Mouse (Mus musculus) limb, embryonic 15.5 days (tissue): ENCODE measurements around the gene Atm. TPM values are rescaled to one million over a fixed set of nuclear protein-coding genes. Genes with fewer than 3 reads are reported as not detected.

Experiments
- ATAC-seq: fragments of 200-750 bp; cut with Nextera tagmentation; 2 replicates; pipeline ENCODE4 v1.8.0; 2017; ENCODE audit warnings: low read depth, moderate TSS enrichment; ENCODE audit not compliant: insufficient number of reproducible peaks, low FRiP score, low TSS enrichment
- H3K27ac ChIP-seq: fragments of 300-500 bp; sonication (generic); 2 replicates; pipeline ENCODE4 v1.5.1; 2015; ENCODE audit warnings: moderate library complexity, mild to moderate bottlenecking, inconsistent platforms
- H3K27me3 ChIP-seq: fragments of 300-500 bp; sonication (generic); 2 replicates; pipeline ENCODE4 v1.6.1; 2015; ENCODE audit warnings: inconsistent platforms
- H3K36me3 ChIP-seq: fragments of 300-500 bp; sonication (generic); 2 replicates; pipeline ENCODE4 v1.6.1; 2015; ENCODE audit warnings: inconsistent platforms
- H3K4me1 ChIP-seq: fragments of 300-500 bp; sonication (generic); 2 replicates; pipeline ENCODE4 v1.6.1; 2015; ENCODE audit warnings: inconsistent platforms
- H3K4me2 ChIP-seq: fragments of 300-500 bp; sonication (generic); 2 replicates; pipeline ENCODE4 v1.6.1; 2015; ENCODE audit warnings: mild to moderate bottlenecking, inconsistent platforms
- H3K4me3 ChIP-seq: fragments of 300-500 bp; sonication (generic); 2 replicates; pipeline ENCODE4 v1.5.1; 2015; ENCODE audit warnings: mild to moderate bottlenecking, inconsistent platforms
- H3K9ac ChIP-seq: fragments of 300-500 bp; sonication (generic); 2 replicates; pipeline ENCODE4 v1.6.1; 2015; ENCODE audit warnings: inconsistent platforms
- H3K9me3 ChIP-seq: fragments of 300-500 bp; sonication (generic); 2 replicates; pipeline ENCODE4 v1.6.1; 2016; ENCODE audit warnings: inconsistent platforms
- WGBS: fragments of 180-500 bp; shearing (Covaris S2); methylation state at CpG from one replicate; pipeline ENCODE4 v1.1.7; 2015; 5-methylcytosine and 5-hydroxymethylcytosine counted together
- polyA plus RNA-seq: library from polyadenylated mRNA; unstranded; fragments of >200 nt; fragmentation: Nextera tagmentation; extraction: Ambion mirVana; gene quantifications from 2 replicates; pipeline ENCODE4 v1.2.1, GENCODE M21; 2015

Gene Atm
- polyA plus RNA-seq = 11.3 and 11.6 TPM in 2 replicates

- ATAC-seq = peak; percentile 100
- H3K4me1 ChIP-seq = peaks cover 13% of the 10 kb centered on the region; the same call in 1 of the 2 replicates
- H3K9me3 ChIP-seq = no peaks in the 10 kb centered on the region
- peak within 1 kb of the TSS; percentile 94 for H3K27ac ChIP-seq
- H3K36me3 ChIP-seq = peaks cover 8% of the 10 kb centered on the region; the same call in 1 of the 2 replicates
- H3K9ac ChIP-seq = peak within 1 kb of the TSS; percentile 69
- under 1% methylated on average over 67 of the region's 69 CpGs for WGBS
- no peaks in the 10 kb centered on the region for H3K27me3 ChIP-seq
- H3K4me2 ChIP-seq = peak within 1 kb of the TSS; percentile 55
- peak within 1 kb of the TSS; percentile 79 for H3K4me3 ChIP-seq
Observed at GRCm38 (mm10) chr9:53536558-53537320, at the start of gene Atm, which contains the start of gene Npat. Gene Atm, minus strand, starts transcription at chr9:53536740. Gene Npat, plus strand, starts transcription at chr9:53537047.

DNA sequence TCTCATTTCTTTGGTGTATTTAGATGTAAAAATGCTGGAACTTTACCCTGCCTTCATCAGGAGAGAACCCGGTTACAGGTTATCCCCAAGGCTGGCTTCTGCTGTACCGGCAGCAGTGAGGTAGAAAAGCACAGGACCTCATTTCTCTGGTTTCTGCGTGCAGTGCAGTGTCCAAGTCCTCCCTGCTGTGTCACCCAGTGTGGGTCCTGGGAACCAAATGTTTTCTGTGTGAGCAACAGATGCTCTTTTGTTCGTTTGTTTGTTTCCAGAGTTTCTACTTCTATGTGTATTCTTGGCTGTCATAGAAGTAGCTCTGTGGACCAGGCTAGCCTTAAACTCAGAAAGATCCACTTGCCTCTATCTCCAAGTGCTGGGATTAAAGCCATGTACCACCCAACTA lies 45.3 kb upstream of the Atm start:
- Histone ChIP-seq H3K4me1 (no peaks in the 10 kb centered on the region), H3K9me3 (no peaks in the 10 kb centered on the region), H3K36me3 (peaks cover 71% of the 10 kb centered on the region), H3K4me3 (no peak overlapping the region), H3K27me3 (no peaks in the 10 kb centered on the region), H3K27ac (no peak overlapping the region), H3K4me2 (no peak overlapping the region), H3K9ac (no peak overlapping the region)
- 85% methylated on average over 4 of the region's 4 CpGs for WGBS
- ATAC-seq = no peak

DNA sequence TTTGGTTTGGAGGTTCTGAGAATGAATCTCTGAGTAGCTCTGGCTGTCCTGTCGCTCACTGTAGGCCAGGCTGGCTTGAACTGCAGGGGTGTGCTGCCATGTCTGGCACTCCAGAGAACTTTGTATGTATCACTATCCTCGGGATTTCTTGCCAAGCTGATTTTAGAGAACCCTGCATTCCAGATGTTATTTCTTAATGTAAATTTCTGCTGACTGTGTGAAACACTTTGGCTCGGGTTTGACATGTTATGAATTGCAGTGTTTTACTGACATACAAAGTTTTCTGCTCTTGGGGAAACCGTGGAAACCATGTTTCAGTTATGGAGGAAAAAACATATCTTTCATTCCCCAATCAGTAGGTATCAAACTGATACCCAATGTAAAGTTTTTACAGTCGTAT lies 39.2 kb upstream of the Atm start:
- 64% methylated on average over 5 of the region's 5 CpGs for WGBS
- ATAC-seq = no peak
- Histone ChIP-seq H3K4me1 (no peaks in the 10 kb centered on the region), H3K4me2 (no peak overlapping the region), H3K36me3 (peaks cover 58% of the 10 kb centered on the region), H3K9ac (no peak overlapping the region), H3K4me3 (no peak overlapping the region), H3K27ac (0 out of 2 replicates have a peak overlapping the region, but pooled peaks have one; percentile 38), H3K9me3 (no peaks in the 10 kb centered on the region), H3K27me3 (no peaks in the 10 kb centered on the region)

DNA sequence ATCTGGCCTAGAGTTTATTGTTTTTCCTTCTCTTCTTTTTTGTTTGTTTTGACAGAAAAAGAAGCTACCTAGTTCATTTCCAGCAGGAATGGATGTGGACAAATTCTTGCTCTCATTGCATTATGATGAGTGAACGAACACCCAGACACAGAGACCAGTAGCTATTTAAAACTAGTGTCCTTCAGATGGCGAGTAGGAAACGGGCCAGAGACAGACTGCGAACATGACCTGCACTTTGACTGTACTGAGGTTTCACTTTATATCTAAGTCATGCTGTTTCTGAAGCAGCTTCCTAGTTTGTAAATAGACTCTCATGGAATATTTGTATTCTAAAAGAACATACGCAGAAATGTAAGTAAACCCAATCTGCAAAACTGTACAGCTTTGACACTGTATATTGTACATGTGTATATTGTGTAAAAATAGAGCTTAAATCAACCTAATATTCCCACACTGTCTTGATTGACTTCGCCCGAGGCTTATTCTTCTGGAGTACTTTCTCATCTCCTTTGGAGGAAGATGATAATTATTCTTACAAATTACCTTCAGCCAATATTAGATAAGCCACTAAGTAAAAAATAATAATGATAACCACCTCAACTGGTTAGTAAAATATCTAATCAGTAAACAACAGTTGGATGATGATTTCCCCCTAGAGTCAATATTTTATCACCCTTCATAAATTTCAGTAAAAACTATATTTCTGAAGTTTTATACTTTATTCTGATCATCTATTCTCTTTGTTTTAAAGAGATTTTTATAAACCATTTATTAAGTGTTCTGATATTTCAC lies 36.2 kb upstream of the Atm start:
- Histone ChIP-seq H3K4me1 (no peaks in the 10 kb centered on the region), H3K9ac (no peak overlapping the region), H3K27me3 (no peaks in the 10 kb centered on the region), H3K27ac (no peak overlapping the region), H3K4me2 (no peak overlapping the region), H3K4me3 (no peak overlapping the region), H3K36me3 (peaks cover 53% of the 10 kb centered on the region), H3K9me3 (no peaks in the 10 kb centered on the region)
- ATAC-seq = no peak
- 93% methylated on average over 7 of the region's 7 CpGs for WGBS

DNA sequence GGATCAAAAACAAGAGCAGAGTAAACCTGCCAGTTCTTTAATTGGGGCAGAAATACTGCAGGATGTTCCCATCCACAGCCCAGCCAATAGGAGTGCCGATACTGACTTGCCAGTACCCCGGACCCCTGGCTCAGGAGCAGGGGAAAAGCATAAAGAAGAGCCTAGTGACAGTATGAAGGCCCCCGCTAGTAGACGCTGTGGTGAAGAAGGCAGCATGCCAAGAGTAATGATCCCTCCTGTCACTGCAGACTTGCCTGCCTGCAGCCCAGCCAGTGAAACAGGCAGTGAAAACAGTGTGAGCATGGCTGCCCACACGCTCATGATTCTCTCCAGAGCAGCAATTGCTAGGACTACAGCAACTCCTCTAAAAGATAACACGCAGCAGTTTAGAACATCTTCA lies 34.1 kb upstream of the Atm start:
- no peak for ATAC-seq
- H3K36me3 ChIP-seq = peaks cover 53% of the 10 kb centered on the region

DNA sequence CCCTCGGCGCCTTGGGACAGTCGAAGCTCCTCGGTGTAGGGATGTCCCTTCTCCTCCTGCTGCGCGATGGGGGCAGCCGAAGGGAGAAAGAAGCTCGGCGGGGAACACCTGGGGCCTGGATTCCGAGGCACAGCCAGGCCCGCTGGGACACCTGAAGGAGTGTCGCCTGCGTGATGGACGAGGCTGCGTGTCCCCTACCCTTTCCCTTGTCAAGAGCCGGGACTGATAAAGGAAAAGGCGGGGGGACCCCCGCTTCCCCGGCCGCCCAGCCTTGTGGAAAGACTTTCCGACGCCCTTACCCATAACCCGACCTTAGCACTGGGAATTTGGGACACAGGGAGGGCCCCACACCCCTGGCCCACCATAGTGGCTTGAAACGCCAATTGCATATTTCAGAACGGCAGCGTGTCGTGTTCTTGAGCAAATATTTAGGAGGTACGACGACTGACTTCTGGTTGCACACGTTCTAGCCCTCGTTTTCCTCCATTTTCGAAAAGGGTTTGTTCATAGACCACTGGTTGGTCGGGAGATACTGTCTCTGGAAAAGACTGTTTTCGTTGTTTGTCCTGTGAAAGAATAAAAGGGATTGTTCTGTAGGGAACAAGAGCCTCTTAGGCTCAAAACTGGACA lies 911 bp upstream of the Atm start:
- H3K27me3 ChIP-seq = no peaks in the 10 kb centered on the region

More for the DNA sequence above, 34.1 kb upstream of the Atm start:
- WGBS = 51% methylated on average over 6 of the region's 6 CpGs
- no peaks in the 10 kb centered on the region for H3K4me1 ChIP-seq
- no peaks in the 10 kb centered on the region for H3K27me3 ChIP-seq
- H3K4me2 ChIP-seq = no peak overlapping the region
- no peak overlapping the region for H3K4me3 ChIP-seq
- H3K9me3 ChIP-seq = no peaks in the 10 kb centered on the region
- no peak overlapping the region for H3K9ac ChIP-seq
- no peak overlapping the region for H3K27ac ChIP-seq

GRCm38 (mm10) chr9:53535416-53536320 lies 872 bp downstream of the Atm start:
- Histone ChIP-seq H3K9ac (peak overlapping the region; percentile 60), H3K27me3 (no peaks in the 10 kb centered on the region), H3K4me2 (peak overlapping the region; percentile 55), H3K9me3 (no peaks in the 10 kb centered on the region), H3K4me1 (peaks cover 13% of the 10 kb centered on the region; the same call in 1 of the 2 replicates), H3K27ac (peak overlapping the region; percentile 90; the same call in 1 of the 2 replicates), H3K4me3 (peak overlapping the region; percentile 79), H3K36me3 (peaks cover 14% of the 10 kb centered on the region; the same call in 1 of the 2 replicates)
- ATAC-seq = no peak
- 15% methylated on average over 17 of the region's 17 CpGs for WGBS

More for the DNA sequence above, 911 bp upstream of the Atm start:
- Histone ChIP-seq H3K9ac (peak overlapping the region; percentile 69), H3K4me1 (peaks cover 13% of the 10 kb centered on the region; the same call in 1 of the 2 replicates), H3K9me3 (no peaks in the 10 kb centered on the region), H3K27ac (peak overlapping the region; percentile 94), H3K4me2 (peak overlapping the region; percentile 53), H3K4me3 (peak overlapping the region; percentile 79), H3K36me3 (0 out of 2 replicates have a peak, but pooled peaks cover 5% of the 10 kb centered on the region)
- under 1% methylated on average over 32 of the region's 34 CpGs for WGBS
- no peak for ATAC-seq

- 58% methylated on average over 9 of the region's 9 CpGs for WGBS
- peaks cover 24% of the 10 kb centered on the region for H3K36me3 ChIP-seq
- no peak overlapping the region for H3K4me3 ChIP-seq
- H3K9me3 ChIP-seq = no peaks in the 10 kb centered on the region
- H3K9ac ChIP-seq = no peak overlapping the region
- no peaks in the 10 kb centered on the region for H3K4me1 ChIP-seq
- H3K27me3 ChIP-seq = no peaks in the 10 kb centered on the region
- H3K4me2 ChIP-seq = no peak overlapping the region
- ATAC-seq = no peak
- H3K27ac ChIP-seq = no peak overlapping the region
Observed at GRCm38 (mm10) chr9:53517373-53518009, 19.0 kb downstream of the Atm start.

GRCm38 (mm10) chr9:53514091-53514490 lies 22.4 kb downstream of the Atm start:
- H3K9me3 ChIP-seq = no peaks in the 10 kb centered on the region
- H3K36me3 ChIP-seq = peaks cover 20% of the 10 kb centered on the region; the same call in 1 of the 2 replicates

DNA sequence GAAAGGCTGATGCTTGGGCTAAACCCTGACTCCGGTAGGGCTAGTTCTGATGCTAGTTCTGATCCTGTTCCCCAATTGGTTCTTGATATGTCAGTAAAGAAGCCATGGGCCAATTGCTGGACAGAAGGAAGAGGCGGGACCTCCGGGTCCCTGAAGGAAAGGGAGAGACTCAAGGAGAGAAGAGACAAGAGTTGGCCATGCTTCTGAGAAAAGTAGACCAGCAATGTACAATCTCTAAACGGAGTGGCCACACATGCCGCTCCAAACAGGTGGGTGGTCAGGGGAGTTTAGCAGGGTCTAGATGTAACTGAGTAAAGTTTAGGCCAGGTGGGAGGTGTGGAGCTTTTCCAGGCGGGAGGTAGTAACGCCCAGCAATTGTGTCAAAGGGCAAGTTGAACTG lies 28.5 kb downstream of the Atm start:
- Histone ChIP-seq H3K9ac (no peak overlapping the region), H3K9me3 (no peaks in the 10 kb centered on the region), H3K36me3 (peaks cover 12% of the 10 kb centered on the region), H3K27me3 (no peaks in the 10 kb centered on the region), H3K27ac (no peak overlapping the region), H3K4me1 (no peaks in the 10 kb centered on the region), H3K4me3 (no peak overlapping the region), H3K4me2 (no peak overlapping the region)
- WGBS = 86% methylated on average over 7 of the region's 7 CpGs
- no peak for ATAC-seq

More at GRCm38 (mm10) chr9:53514091-53514490, 22.4 kb downstream of the Atm start:
- Histone ChIP-seq H3K4me2 (no peak overlapping the region), H3K27ac (no peak overlapping the region), H3K4me3 (no peak overlapping the region), H3K9ac (no peak overlapping the region), H3K27me3 (no peaks in the 10 kb centered on the region), H3K4me1 (no peaks in the 10 kb centered on the region)
- ATAC-seq = no peak
